Comparison of ENCODE assay signal across 24 mouse cellular contexts in the genomic region with DNA sequence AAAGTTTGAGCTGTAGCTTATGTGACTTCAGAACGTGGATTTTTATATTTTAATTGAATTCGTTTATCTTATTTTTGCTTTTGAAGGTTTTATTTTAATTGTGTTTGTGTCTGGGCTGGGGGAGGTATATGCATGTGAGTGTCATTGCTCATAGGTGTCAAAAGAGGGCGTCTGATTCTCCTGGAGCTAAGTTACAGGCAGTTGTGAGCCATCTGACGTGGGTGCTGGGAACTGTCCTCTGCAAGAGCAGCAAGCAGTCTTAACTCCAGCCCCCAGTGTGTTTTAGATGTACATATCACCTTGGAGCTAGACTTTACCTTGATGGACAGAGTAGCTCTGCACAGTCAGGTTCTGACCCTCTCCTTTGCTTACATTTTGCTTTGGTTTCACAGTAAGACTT.
DNase-seq lines count a peak whose midpoint lies in the region; TF ChIP-seq lines count a peak whose summit lies in the region.
"Had no signal": no experiment of that assay in that cellular context is flagged by ENCODE, and none has a peak within 500 bp of the region (broad histone marks: within the 10 kb centered on the region; RNA-seq: fewer than 3 reads in every experiment).

No protein-coding gene starts in this region.

- TF ChIP-seq CTCF in layer of hippocampus, adult 2 months (conservative IDR thresholded peaks at IDR 0.05): 0 out of 2 replicates have a peak, but pooled peaks have one; percentile 6

- H3K27ac ChIP-seq in layer of hippocampus, adult 2 months: no peak overlapping the region
- H3K27ac ChIP-seq: embryonic facial prominence, embryonic 10.5 days; embryonic facial prominence, embryonic 13.5 days; forebrain, embryonic 12.5 days; forebrain, embryonic 15.5 days; heart, embryonic 15.5 days; hindbrain, embryonic 14.5 days; hindbrain, postnatal 0 days had no signal

- peak; percentile 20 for DNase-seq in cerebellum, adult 9-10 months
- DNase-seq in cerebellum, postnatal 14 days: no peak
- DNase-seq in layer of hippocampus, adult 2 months (ENCODE audit: low spot score in 2 of 2): no peak
- DNase-seq in layer of hippocampus, adult 9-11 months: no peak
- DNase-seq in ZHBTc4 (ENCODE audit: low read depth, low spot score): peak; percentile 27
- DNase-seq in c-Kit-positive CD71-positive TER-119-positive erythroid progenitor cells, embryonic 14.5 days (ENCODE audit: low spot score): no peak
- DNase-seq: adrenal gland, adult 8-10 months; adrenal gland, postnatal 25 days; cerebellum, adult 18-20 months; cerebellum, adult 9-11 months; cerebellum, postnatal 36 days; embryo, embryonic 11 days; heart, postnatal 10 days; heart, postnatal 4 days; kidney, adult 18-20 months had no signal

- H3K4me3 ChIP-seq in layer of hippocampus, adult 2 months: no peak overlapping the region
- H3K4me3 ChIP-seq: embryonic facial prominence, embryonic 10.5 days; embryonic facial prominence, embryonic 13.5 days; erythroblast, embryonic 14.5 days; forebrain, embryonic 12.5 days; forebrain, embryonic 15.5 days; heart, embryonic 12.5 days; heart, embryonic 15.5 days had no signal

Comparison
In these comparisons a context has a peak if more than half of its experiments do, and no peak if none do; other contexts are left out.
1. DNase-seq: peak in cerebellum, adult 9-10 months (single experiment) and ZHBTc4 (single experiment); none in cerebellum, postnatal 14 days (0 of 2), layer of hippocampus, adult 2 months (0 of 2), layer of hippocampus, adult 9-11 months (single experiment) and c-Kit-positive CD71-positive TER-119-positive erythroid progenitor cells, embryonic 14.5 days (single experiment).